Mouse (Mus musculus): ENCODE measurements around the gene Maoa. TPM values are rescaled to one million over a fixed set of nuclear protein-coding genes. Genes with fewer than 3 reads are reported as not detected.

Gene Maoa
- total RNA-seq (2021) = 10 to 100 TPM; 17.7 to 18.1 TPM

DNA sequence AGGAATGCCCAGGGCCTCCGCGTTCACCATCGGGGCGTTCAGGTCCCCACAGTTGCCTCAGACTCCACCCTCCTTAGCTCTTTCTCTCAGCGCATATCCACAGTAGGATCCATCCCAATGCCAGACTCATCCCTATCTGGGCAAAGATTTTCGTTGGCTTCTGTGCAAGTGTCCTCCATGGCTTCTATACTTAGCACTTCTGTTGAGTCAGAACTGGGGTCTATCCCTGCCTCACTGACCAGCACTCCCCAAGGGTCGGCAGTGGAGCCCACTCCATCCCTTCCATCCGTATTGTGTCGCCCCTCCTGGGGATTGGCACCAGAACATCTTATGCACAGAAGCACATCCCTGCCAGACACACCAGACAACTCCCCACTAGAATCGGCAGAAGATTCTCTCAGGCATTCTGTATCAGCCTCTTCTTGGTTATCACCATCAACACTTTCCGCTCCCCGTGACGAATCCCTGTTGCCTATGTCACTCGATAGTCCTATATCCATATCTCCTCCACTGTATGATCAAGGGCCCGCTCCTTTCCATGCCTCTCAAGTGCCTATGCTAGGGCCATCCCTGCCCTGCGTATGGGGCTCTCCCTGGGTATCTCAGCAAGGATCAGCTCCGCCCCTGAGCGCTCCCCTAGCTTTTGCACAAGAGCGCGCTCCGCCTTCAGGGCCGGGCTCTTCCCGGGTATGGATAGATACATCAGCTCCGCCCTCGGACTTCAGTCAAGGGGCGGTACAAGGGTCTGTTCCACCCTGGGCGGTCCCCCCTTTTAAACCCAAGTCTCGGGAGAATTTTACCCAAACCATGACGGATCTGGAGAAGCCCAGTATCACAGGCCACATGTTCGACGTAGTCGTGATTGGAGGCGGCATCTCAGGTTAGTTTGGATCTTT, at the start of gene Maoa:
Maoa (plus strand) TSS at position 665 of the 896 bp plus-strand sequence.
- peak; percentile 69 to 86 for DNase-seq (ENCODE audit: low spot score in 2 of 2)
- intact Hi-C loops (cut with DNase I) = no loop called here

DNA sequence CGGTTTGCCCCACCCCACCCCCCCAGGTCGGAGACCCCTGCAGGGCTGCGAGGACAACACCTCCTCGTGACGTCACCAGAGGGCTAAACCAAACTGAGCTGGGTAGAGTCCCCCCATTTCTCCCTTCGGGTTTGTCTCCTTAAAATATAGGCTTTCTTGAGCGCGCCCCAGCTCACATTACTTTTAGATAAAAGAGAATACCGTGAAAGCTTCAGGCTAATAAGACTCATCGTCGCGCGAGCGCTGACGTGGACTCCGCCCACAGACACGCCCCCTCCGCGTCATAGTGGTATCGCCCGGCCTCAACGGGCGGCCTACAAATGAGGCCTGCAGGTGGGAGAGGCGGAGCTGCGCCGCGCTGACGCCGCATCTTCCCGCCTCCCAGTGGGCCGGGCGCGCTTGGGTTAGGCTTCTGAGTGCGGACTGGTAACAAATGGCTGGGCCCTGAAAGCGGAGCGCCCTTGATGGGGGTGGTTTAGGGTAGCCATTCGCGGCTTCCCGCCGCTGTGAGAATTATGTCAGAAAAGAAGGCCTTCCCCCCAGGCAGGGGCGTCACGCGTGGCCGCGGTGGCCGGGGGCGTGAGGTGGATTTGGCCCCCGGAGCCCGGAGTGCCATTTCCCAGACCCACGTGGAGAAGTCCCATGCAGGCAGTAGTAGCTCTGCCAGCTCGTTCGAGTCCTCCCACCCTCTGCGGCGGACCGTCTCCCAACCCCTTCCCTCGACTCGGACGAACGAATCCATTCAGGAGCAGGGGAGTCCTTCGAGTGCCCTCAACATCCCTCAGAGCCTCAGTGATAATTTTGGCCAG, 1.1 kb upstream of the Maoa start:
- peak; percentile 86 to 92 for DNase-seq (ENCODE audit: low spot score in 2 of 2)
- intact Hi-C loops (cut with DNase I) = no loop called here

- intact Hi-C loops (cut with DNase I) = no loop called here
- no peak for DNase-seq (ENCODE audit: low spot score in 2 of 2)
Observed at GRCm38 (mm10) chrX:16656511-16656910, 37.0 kb downstream of the Maoa start.

GRCm38 (mm10) chrX:16706094-16706493, 86.6 kb downstream of the Maoa start:
- intact Hi-C loops (cut with DNase I) = no loop called here
- no peak for DNase-seq (ENCODE audit: low spot score in 2 of 2)

GRCm38 (mm10) chrX:16714033-16714432, 94.5 kb downstream of the Maoa start:
- intact Hi-C loops (cut with DNase I) = no loop called here

More at GRCm38 (mm10) chrX:16714033-16714432, 94.5 kb downstream of the Maoa start:
- no peak for DNase-seq (ENCODE audit: low spot score in 2 of 2)

Other genes with a start within 250 kb of the Maoa start
- not detected for gene Cypt1, start 96.8 kb upstream of the Maoa start, total RNA-seq (2021)
- gene Maob, start 197.7 kb downstream of the Maoa start, total RNA-seq (2021) = 10 to 100 TPM; 12.4 to 15.6 TPM